Mouse (Mus musculus): ENCODE data around the gene Prkg1. TPM values are rescaled to one million over a fixed set of nuclear protein-coding genes. Genes with fewer than 3 reads are reported as not detected.
A peak's percentile ranks its signal among the peaks of the same experiment; 100 is the strongest.
"Not testable (repeated sequence)": the region's sequence is repeated elsewhere in the genome, so short reads cannot be mapped to it uniquely, and the experiment has no call there.

Prkg1 gene
- total RNA-seq, 2 experiments from 2014 or later: 7.4 to 7.6 TPM

DNA sequence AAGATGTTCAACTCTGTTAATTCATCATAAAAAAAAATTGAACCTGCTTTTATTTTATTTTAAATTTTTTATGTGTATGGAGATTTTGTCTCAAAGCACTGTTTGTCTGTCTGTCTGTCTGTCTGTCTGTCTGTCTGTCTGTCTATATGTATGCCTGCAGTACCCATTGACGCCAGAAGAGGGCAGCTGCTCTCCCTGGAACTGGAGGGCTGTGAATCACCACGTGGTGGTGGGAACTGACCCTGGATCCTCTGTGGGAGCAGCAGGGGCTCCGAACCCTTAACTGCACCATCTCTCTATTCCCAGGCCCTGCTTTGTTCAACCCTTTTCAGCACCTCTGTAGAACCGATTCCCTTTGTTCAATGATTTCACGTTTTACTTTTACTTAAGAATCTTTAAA lies 338.7 kb downstream of the Prkg1 start:
- DNase-seq: no peak

DNA sequence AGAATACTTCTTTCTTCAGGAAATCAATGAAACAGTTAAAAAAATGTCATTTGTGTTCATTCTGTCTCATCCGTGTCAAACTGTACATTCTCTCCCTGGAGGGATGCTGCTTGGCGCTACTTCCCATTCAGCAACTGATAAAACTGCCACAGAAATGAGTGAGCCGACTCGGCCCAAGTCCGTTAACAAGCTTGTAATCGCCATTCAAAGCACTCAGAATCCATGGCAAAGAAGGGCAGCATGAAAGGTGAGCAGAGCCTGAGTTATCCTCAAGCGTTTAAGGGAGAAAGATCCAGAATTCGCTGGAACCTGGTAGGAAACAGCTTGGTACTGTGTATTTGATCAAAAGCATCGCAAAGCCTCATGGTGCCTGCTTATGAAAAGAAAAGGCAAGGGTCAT lies 339.6 kb downstream of the Prkg1 start:
- no peak for DNase-seq

- DNase-seq: no peak
These were observed 340.5 kb downstream of the Prkg1 start for GRCm38 (mm10) chr19:31424319-31424718.

GRCm38 (mm10) chr19:31413571-31413970 lies 351.3 kb downstream of the Prkg1 start:
- peak; percentile 43 to 70 for DNase-seq

DNA sequence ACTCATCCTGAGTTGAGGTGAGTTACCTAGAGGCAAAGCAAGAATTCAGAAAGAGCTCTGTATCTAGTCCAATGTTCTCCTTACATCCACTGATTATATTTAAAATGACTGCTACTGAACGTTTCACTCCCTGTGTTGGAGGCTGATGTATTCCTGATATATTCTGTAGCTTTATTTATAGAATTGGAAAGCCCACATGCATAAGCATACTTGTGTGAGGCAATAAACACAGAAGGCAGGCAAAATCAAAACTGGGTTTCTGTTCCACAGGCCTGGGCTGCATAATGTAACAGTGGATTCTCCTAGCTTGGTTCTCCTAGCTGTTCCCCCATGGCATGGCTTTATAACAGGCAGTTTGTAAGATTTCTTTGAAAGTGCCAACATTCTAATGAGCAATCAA lies 368.7 kb downstream of the Prkg1 start:
- no peak for DNase-seq

DNA sequence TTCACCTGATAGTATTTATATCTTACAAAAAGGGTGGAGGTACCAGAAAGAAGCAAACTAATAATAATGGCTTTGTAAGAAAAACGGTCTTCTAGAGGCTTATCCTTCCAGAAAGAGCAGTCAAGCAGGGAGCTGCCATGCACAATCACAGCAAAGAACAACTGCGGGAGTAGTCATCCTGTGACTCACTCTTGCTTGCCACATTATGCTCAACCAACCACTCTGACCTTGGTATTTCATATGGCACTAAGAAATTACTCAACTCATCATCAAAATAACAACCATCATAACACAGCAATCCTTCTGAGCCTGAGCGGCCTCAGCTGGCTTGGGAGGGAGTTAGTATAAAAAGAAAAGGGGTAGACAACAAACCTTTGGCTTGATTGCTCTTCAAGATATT lies 379.5 kb downstream of the Prkg1 start:
- peak; percentile 48 to 53 for DNase-seq

DNA sequence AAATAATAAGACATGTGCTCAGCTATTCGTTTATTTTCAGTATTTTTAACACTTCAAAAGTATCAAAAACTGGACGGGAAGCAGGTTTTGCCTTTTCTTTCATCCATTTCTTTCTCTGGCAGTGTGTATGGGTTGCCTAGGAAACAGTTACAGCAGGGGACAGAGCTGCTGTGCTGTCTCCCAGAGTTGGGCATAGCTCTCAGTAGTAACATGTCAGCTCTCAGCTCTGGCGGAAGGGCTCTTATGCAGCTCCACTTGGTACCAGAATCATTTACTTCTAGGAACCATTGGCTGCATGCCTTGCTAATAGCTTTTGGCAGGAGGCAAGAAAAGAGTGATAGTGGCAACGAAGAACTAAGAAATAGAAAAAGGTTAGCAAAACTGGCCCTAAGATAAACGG lies 381.0 kb downstream of the Prkg1 start:
- DNase-seq: peak in 1 of 2 experiments; percentile 3

DNA sequence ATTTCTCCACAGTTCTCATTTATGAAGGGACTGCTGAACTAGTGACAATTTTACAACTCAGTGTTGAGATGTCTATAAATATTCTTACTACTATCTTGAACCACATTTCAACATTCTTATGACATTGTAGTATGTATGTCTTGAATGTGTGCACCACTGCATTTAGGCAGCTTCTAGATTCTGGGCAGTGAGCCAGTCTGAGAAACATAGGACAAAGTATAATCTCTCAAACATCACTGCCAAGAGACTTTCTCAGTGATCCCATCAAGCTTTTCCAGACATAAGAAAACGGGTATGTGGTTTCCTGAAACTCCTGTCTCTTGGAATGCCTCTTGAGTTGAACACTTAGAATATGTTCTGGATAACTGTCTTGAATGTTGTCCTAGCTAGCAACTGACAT lies 394.7 kb downstream of the Prkg1 start:
- DNase-seq: no peak

DNA sequence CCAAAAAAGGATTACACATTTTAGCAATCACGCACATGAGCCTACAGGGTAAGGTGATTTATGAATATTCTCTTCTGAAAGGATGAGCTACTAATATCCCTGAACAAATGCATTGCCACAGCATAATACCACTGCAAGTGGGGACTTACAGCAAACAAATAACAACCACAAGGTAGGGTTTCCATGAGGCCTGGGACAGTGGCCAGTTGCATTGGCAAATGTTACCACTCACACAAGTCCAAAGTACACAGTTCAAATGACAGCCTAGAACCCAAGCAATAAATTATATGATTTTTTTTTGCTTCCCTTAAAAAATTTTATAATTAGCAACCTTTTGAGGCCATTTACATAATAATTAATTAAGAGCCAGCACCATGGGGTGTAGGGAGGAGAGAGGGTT lies 395.7 kb downstream of the Prkg1 start:
- DNase-seq: no peak

GRCm38 (mm10) chr19:31362051-31362450 lies 402.8 kb downstream of the Prkg1 start:
- no peak for DNase-seq

GRCm38 (mm10) chr19:31361575-31361974 lies 403.3 kb downstream of the Prkg1 start:
- DNase-seq: no peak

GRCm38 (mm10) chr19:31361161-31361560 lies 403.7 kb downstream of the Prkg1 start:
- DNase-seq: peak; percentile 77 to 78

DNA sequence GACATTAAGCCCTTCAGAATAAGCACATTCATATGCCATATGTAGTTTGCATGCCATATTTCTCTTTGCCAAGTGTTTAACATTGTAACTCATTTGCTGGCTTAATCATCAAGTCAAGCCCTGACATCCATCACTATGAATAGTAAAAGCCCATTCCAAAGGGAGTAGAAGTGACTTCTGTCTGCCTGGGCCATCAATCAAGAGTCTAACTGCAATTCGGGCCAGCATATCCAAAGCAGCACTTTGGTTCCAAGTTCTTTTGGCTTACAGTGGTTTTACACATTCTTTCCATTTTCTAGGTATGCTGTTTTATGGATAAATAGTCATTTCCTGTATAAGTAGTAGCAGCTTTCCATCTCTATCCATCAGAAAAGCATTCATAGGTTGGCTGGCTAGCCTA lies 409.9 kb downstream of the Prkg1 start:
- DNase-seq: no peak

- DNase-seq: not testable (repeated sequence)
These were observed 412.0 kb downstream of the Prkg1 start for GRCm38 (mm10) chr19:31352784-31353183.

- DNase-seq: no peak
These were observed 413.0 kb downstream of the Prkg1 start for GRCm38 (mm10) chr19:31351796-31352195.

- peak; percentile 60 to 81 for DNase-seq
These were observed 422.7 kb downstream of the Prkg1 start for GRCm38 (mm10) chr19:31342150-31342549.

DNA sequence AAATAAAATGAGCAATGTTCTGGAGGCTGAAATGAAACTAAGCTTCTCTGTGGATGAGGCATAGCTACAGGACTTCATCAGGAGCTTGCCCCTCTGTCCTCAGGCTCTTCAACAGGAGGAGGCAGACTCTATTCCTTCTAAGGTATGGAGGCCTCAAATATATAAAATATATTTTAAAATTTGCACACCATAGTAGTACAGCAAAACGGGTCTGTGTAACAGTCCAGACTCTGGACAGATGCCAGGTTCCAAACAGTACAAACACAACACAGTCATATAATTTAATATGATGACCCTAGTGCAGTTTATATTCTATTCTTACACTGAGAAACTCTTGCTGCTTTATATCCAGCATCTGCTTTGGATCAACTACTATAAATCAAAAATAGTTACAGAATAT lies 423.9 kb downstream of the Prkg1 start:
- DNase-seq: no peak

DNA sequence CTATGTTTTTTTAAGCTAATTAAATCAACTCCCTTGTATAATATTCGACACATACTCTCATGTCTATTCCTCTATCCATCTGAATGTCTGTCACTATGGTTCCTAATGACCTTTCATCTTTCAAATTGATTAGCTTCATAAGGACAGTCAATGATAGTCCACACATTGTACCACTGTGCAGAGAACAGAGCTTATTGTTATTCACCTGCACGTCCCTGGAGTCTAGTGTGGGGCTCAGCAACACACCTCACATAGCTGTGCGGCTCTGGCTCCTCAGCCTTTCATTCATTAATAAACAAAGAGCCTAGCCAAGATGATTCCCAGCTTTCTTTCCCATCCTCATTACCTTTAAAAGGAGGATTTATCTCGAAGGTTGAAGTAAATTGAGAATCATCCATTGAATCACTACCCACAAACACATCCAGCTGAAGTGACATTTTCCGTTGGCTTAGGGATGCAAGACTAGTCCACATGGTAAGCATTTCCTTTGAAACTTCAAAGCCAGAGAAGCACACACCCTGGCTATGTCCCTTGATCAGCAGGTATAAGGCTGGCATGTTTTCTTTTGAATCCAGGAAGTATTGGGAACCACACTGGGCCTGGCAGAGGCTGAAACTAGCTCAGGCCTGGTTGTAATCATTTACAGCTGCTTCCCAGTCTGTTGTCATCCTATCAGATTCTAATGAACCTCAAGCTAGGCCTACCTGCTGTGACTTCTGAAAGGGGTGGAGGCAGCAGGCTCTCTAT lies 426.3 kb downstream of the Prkg1 start:
- no peak for DNase-seq

GRCm38 (mm10) chr19:31337863-31338217 lies 427.0 kb downstream of the Prkg1 start:
- DNase-seq: no peak

- DNase-seq: no peak
These were observed 427.5 kb downstream of the Prkg1 start for GRCm38 (mm10) chr19:31337163-31337862.

- DNase-seq: no peak
These were observed 428.5 kb downstream of the Prkg1 start for GRCm38 (mm10) chr19:31336381-31336780.

DNA sequence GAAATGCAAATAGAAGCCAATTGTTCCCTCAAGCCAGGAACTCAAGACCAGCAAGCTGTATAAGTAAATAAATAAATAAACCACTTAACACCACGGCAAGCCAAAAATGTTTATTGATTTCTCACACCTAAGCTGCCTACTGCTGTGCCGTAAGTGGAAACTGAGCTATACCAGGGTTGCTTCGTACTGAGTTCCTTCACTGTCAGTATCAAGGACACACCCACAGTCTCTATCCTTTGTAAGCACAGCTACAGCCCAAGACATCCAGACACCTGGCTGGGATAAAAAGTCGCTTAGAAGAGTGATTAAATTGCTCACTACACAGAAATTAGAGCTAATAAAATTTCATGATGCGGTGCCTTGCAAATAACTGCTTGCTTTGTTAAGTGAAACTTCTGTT lies 434.9 kb downstream of the Prkg1 start:
- no peak for DNase-seq

- no peak for DNase-seq
These were observed 460.1 kb downstream of the Prkg1 start for GRCm38 (mm10) chr19:31304760-31305159.

DNA sequence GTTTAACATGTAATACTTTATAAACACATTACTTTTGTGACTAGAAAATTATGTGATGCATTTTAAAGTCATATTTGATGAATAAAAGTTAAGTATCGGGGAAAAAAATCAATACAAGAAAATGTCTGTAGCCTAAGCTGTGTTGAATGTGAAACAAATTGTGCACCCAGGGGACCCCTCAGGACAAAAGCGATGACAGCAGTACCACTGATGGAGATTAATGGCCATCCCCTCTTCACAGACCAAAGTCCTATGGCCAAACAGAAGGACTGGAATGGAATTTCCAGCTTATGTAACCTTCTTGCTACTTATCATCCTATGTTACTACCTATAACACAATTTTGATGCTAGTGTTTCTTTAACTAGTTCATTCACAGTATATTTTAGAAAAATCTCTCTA lies 473.6 kb downstream of the Prkg1 start:
- no peak for DNase-seq
